Mouse (Mus musculus) hematopoietic stem cell, adult 5-6 weeks (primary cell): ENCODE measurements around the gene Kptn. TPM values are rescaled to one million over a fixed set of nuclear protein-coding genes. Genes with fewer than 3 reads are reported as not detected.

Experiments
- ATAC-seq, 2 experiments: fragments of 125-278 bp in 1 of 2; replicated peaks in 1 of 2; 2 replicates each; pipeline ENCODE4 v1.8.0; 2016 to 2017; ENCODE audit warnings: inconsistent platforms in 2 of 2, mild to moderate bottlenecking in 2 of 2, moderate number of reproducible peaks in 2 of 2, low read depth in 1 of 2, moderate TSS enrichment in 1 of 2; ENCODE audit not compliant: low FRiP score in 2 of 2, poor library complexity in 2 of 2, severe bottlenecking in 2 of 2, insufficient read depth in 1 of 2, low TSS enrichment in 1 of 2
- total RNA-seq: library from RNA; stranded (forward); fragments of 172-1452, 232-1000 nt; gene quantifications from 2 replicates; pipeline ENCODE4 v1.2.3, GENCODE M21; 2017

Kptn gene
- total RNA-seq, 1 experiment from 2014 or later, result 14.8 TPM

- no peak for ATAC-seq
Observed at GRCm38 (mm10) chr7:16149241-16149640, 29.5 kb downstream of the Kptn start.

- no peak for ATAC-seq
Observed at GRCm38 (mm10) chr7:16150191-16151145, 30.8 kb downstream of the Kptn start.

GRCm38 (mm10) chr7:16153522-16153921 is 33.8 kb downstream of the Kptn start:
- ATAC-seq, result peak; percentile 59 to 69

GRCm38 (mm10) chr7:16155132-16155872 is 35.6 kb downstream of the Kptn start:
- no peak for ATAC-seq

GRCm38 (mm10) chr7:16156105-16156714 is 36.5 kb downstream of the Kptn start:
- no peak for ATAC-seq

DNA sequence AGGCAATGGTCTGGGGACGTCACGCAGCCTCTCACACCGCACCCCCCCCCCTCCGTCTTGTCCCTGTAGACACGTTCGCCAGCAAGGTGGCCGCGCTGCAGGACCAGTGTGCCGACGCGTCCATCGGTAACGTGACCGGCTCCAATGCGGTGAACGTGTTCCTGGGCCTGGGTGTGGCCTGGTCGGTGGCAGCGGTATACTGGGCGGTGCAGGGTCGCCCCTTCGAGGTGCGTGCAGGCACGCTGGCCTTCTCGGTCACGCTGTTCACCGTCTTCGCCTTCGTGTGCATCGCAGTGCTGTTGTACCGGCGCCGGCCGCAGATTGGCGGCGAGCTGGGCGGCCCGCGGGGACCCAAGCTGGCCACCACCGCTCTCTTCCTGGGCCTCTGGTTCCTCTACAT is 39.0 kb downstream of the Kptn start:
- 0 out of 4 replicates have a peak, but pooled peaks of 1 of the 2 experiments have one; percentile 39 for ATAC-seq

- ATAC-seq, result no peak; a peak in 1 of 4 replicates
Observed at GRCm38 (mm10) chr7:16160702-16161101, 41.0 kb downstream of the Kptn start.

DNA sequence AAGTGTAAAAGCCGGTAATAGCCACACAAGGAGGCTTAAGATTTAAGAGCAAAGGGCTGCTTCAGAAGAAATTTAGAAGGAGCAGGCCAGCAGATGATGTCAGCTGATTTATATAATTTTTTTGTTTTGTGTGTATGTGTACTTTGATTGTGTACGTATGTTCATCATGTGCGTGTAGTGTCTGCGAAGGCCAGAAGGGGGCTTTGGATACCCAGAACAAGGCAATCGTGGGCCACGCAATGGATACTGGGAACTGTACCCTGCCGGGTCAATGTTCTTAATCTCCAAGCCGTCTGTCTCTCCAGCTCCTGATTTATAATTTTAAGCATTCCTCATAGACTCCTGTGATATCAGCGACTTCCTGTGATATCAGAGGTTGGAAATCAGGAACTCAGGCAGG is 41.6 kb downstream of the Kptn start:
- ATAC-seq, result no peak

- no peak for ATAC-seq
Observed at GRCm38 (mm10) chr7:16162036-16162435, 42.3 kb downstream of the Kptn start.

- no peak for ATAC-seq
Observed at GRCm38 (mm10) chr7:16172141-16172581, 52.5 kb downstream of the Kptn start.

DNA sequence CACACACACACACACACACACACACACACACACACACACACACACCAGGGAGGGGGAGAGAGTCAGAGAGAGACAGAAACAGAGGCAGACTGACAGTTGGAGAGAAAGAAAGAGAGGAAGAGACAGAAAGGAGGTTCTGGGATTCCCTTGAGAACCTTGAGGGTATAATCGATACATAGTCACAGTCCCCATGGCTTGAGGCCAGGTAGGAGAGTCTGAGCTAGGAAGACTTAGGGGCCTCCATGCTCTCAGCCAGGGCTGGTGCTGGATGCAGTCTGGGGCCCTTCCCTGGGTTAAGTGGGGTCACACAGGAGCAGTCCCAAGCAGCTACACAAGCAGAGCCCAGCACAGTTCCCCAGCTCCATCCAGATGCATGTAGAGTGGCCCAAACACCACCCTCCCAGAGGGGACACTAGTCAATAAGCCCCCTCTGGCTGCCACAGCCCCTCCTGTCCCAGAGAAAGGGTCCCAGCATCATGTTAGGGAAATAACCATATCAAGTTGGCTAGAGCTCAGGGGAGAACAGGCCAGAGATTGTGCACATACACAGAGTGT is 53.0 kb downstream of the Kptn start:
- ATAC-seq, result no peak

DNA sequence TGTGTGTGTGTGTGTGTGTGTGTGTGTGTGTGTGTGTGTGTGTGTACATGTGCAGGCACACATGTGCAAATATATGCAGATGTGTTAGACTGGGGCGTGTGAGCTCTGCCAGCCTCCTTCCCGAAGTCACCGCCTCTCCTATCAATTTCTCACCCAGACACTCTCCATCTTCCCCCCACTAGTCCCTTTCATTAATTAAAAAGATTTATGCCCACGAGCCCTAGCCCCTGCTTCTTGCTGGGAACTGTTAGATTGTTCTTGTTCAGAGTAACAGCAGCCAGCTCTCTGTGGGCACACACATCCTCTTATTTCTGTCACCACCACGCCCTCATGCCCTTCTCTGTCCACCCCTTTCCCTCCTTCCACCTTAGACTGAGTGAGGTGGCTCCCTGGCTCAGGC is 53.5 kb downstream of the Kptn start:
- no peak for ATAC-seq

- ATAC-seq, result peak; percentile 46 to 47; a peak in 3 of 4 replicates
Observed at GRCm38 (mm10) chr7:16174597-16175541, 55.2 kb downstream of the Kptn start, which contains the start of gene Meis3. Meis3 (plus strand) TSS chr7:16175090.

- no peak for ATAC-seq
Observed at GRCm38 (mm10) chr7:16175542-16175931, 55.8 kb downstream of the Kptn start.
